Mouse (Mus musculus) intestine, embryonic 14.5 days (tissue): ENCODE data around the gene Defb43. TPM values are rescaled to one million over a fixed set of nuclear protein-coding genes. Genes with fewer than 3 reads are reported as not detected.

Experiments
- ATAC-seq: fragments of 200-750 bp; cut with Nextera tagmentation; replicated peaks from 2 replicates; pipeline ENCODE4 v1.8.0; 2017; ENCODE audit warnings: low read depth, moderate number of reproducible peaks, moderate TSS enrichment, moderate library complexity; ENCODE audit not compliant: low FRiP score, low TSS enrichment
- DNase-seq: peaks from one replicate; pipeline ENCODE4 v3.0.0-alpha.2; 2018; ENCODE audit warnings: low spot score
- H3K27ac ChIP-seq: fragments of 300-500 bp; sonication (generic); 2 replicates; pipeline ENCODE4 v1.5.1; 2014; ENCODE audit warnings: low read depth, mild to moderate bottlenecking, control low read depth
- H3K27me3 ChIP-seq: fragments of 300-500 bp; sonication (generic); replicated peaks from 2 replicates; pipeline ENCODE4 v1.6.1; 2014; ENCODE audit warnings: low read length, control low read depth; ENCODE audit not compliant: control insufficient read depth, insufficient read depth
- H3K36me3 ChIP-seq: fragments of 300-500 bp; sonication (generic); 2 replicates; pipeline ENCODE4 v1.6.1; 2014; ENCODE audit warnings: low read length, control low read depth; ENCODE audit not compliant: control insufficient read depth, insufficient read depth
- H3K4me1 ChIP-seq: fragments of 300-500 bp; sonication (generic); replicated peaks from 2 replicates; pipeline ENCODE4 v1.6.1; 2014; ENCODE audit warnings: low read length, control low read depth, mixed read lengths; ENCODE audit not compliant: control insufficient read depth, insufficient read depth
- H3K4me2 ChIP-seq: fragments of 300-500 bp; sonication (generic); 2 replicates; pipeline ENCODE4 v1.6.1; 2014; ENCODE audit warnings: low read length
- H3K4me3 ChIP-seq: fragments of 300-500 bp; sonication (generic); 2 replicates; pipeline ENCODE4 v1.5.1; 2014; ENCODE audit warnings: low read depth, low read length, control low read depth, mixed read lengths
- H3K9ac ChIP-seq: fragments of 300-500 bp; sonication (generic); 2 replicates; pipeline ENCODE4 v1.6.1; 2014; ENCODE audit warnings: mild to moderate bottlenecking, low read length
- H3K9me3 ChIP-seq: fragments of 300-500 bp; sonication (generic); 2 replicates; pipeline ENCODE4 v1.6.1; 2016; ENCODE audit warnings: low read length, control low read depth; ENCODE audit not compliant: control insufficient read depth
- WGBS: fragments of 180-500 bp; shearing (Covaris S2); extraction: QIAGEN DNeasy Blood & Tissue Kit; methylation state at CpG from one replicate; pipeline ENCODE4 v1.1.7; 2014; 5-methylcytosine and 5-hydroxymethylcytosine counted together
- polyA plus RNA-seq: library from polyadenylated mRNA; unstranded; fragments of >200 nt; fragmentation: Nextera tagmentation; extraction: Ambion mirVana; gene quantifications from 2 replicates; pipeline ENCODE4 v1.2.1, GENCODE M21; 2014

Gene Defb43
- polyA plus RNA-seq, 1 experiment from 2014 or later: not detected

- no peak overlapping the region for H3K27ac ChIP-seq
- WGBS: 74% methylated on average over 7 of the region's 7 CpGs
- no peak for DNase-seq
- no peak overlapping the region for H3K9ac ChIP-seq
- H3K36me3 ChIP-seq: no peaks in the 10 kb centered on the region
- H3K4me2 ChIP-seq: no peak overlapping the region
- H3K4me3 ChIP-seq: no peak overlapping the region
- H3K9me3 ChIP-seq: no peaks in the 10 kb centered on the region
- H3K27me3 ChIP-seq: no peaks in the 10 kb centered on the region
- no peak for ATAC-seq
- H3K4me1 ChIP-seq: no peaks in the 10 kb centered on the region
These were observed 19.6 kb upstream of the Defb43 start for GRCm38 (mm10) chr14:62991849-62992510.

GRCm38 (mm10) chr14:62997777-62998176 lies 13.8 kb upstream of the Defb43 start, which contains the start of gene Defb47:
TSS of gene Defb47 (plus strand) at chr14:62998077.
- ATAC-seq (no peak), DNase-seq (no peak)
- Histone ChIP-seq H3K9me3 (no peaks in the 10 kb centered on the region), H3K4me1 (no peaks in the 10 kb centered on the region), H3K27ac (no peak within 1 kb of the TSS), H3K36me3 (no peaks in the 10 kb centered on the region), H3K4me3 (no peak within 1 kb of the TSS), H3K9ac (no peak within 1 kb of the TSS), H3K27me3 (no peaks in the 10 kb centered on the region), H3K4me2 (no peak within 1 kb of the TSS)
- WGBS: 88% methylated on average over 8 of the region's 8 CpGs

DNA sequence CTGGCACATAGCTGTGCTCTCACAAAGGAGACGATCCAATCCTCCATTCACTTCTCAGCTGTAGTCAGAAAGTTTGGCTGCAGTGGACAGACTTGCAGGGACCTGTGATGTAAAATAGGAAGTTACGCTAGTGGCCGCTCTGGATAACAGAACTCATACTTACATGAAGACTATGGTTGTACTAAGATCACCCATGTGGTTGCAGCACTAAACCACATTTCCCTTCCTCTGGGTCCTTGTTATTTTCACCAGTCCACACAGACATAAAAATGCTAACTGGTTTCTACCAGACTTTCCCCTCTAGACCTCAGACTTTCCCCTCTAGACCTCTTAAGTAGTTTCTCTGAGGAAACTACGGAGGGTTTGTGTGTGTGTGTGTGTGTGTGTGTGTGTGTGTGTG lies 12.6 kb upstream of the Defb43 start:
- 82% methylated on average over 4 of the region's 4 CpGs for WGBS

GRCm38 (mm10) chr14:63002588-63002987 lies 9.0 kb upstream of the Defb43 start:
- Histone ChIP-seq H3K27ac (no peak overlapping the region), H3K9ac (no peak overlapping the region), H3K36me3 (no peaks in the 10 kb centered on the region), H3K27me3 (no peaks in the 10 kb centered on the region), H3K9me3 (no peaks in the 10 kb centered on the region), H3K4me1 (no peaks in the 10 kb centered on the region), H3K4me2 (no peak overlapping the region), H3K4me3 (no peak overlapping the region)
- DNase-seq (no peak), ATAC-seq (no peak)
- WGBS: 63% methylated on average over 2 of the region's 2 CpGs

More for the DNA sequence above, 12.6 kb upstream of the Defb43 start:
- Histone ChIP-seq H3K9ac (no peak overlapping the region), H3K4me3 (no peak overlapping the region), H3K36me3 (no peaks in the 10 kb centered on the region), H3K9me3 (no peaks in the 10 kb centered on the region), H3K4me2 (no peak overlapping the region), H3K4me1 (no peaks in the 10 kb centered on the region), H3K27ac (no peak overlapping the region), H3K27me3 (no peaks in the 10 kb centered on the region)
- no peak for ATAC-seq
- no peak for DNase-seq

DNA sequence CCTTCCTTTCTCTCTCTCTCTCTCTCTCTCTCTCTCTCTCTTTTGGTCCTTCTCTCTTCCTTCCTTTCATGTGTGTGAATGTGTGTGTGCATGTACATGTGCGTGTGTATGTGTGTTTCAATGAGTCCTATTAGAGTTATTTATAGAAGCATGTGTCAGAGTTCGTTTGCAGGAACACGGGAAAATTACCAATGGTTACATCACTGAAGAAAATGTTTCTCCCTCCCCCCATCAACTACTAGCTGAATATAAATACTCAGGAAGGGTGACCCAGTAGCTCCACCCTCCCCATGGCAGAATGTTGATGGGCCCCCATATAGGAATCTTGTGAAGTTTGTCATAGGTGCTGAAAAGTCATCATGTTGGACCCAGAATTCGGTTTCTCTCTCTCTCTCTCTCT lies 1.5 kb downstream of the Defb43 start:
- Histone ChIP-seq H3K4me3 (no peak overlapping the region), H3K4me1 (no peaks in the 10 kb centered on the region), H3K27ac (no peak overlapping the region), H3K36me3 (no peaks in the 10 kb centered on the region), H3K4me2 (no peak overlapping the region), H3K9me3 (no peaks in the 10 kb centered on the region), H3K27me3 (no peaks in the 10 kb centered on the region), H3K9ac (no peak overlapping the region)
- WGBS: 71% methylated on average over 4 of the region's 4 CpGs
- ATAC-seq: no peak
- no peak for DNase-seq

DNA sequence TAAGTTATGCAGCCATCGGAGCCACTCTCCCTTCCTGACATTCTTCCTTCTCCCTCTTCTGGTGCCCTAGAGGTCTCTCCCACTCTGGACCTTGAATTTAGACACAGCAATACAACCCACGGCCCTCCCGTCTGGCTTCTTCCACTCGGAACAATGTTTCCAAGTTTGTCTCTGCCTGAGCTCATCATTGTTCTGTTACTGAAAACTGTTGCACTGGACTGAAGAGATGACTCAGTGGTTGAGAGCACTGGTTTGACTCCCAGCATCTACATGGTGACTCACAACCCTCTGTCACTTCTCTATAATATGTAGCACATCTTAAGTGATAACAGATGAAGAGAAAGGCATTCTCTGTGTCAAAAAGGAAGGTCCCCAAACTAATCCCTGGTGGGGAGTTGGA lies 3.1 kb downstream of the Defb43 start:
- DNase-seq: no peak
- H3K36me3 ChIP-seq: no peaks in the 10 kb centered on the region
- no peaks in the 10 kb centered on the region for H3K4me1 ChIP-seq
- no peaks in the 10 kb centered on the region for H3K27me3 ChIP-seq
- H3K4me2 ChIP-seq: no peak overlapping the region
- ATAC-seq: no peak
- no peaks in the 10 kb centered on the region for H3K9me3 ChIP-seq
- no peak overlapping the region for H3K9ac ChIP-seq
- no peak overlapping the region for H3K4me3 ChIP-seq
- H3K27ac ChIP-seq: no peak overlapping the region
- WGBS: 81% methylated on average over 4 of the region's 4 CpGs

GRCm38 (mm10) chr14:63020524-63021156 lies 9.1 kb downstream of the Defb43 start:
- Histone ChIP-seq H3K4me1 (no peaks in the 10 kb centered on the region), H3K4me3 (no peak overlapping the region), H3K9ac (no peak overlapping the region), H3K36me3 (no peaks in the 10 kb centered on the region), H3K9me3 (no peaks in the 10 kb centered on the region), H3K27me3 (no peaks in the 10 kb centered on the region), H3K27ac (no peak overlapping the region), H3K4me2 (no peak overlapping the region)
- ATAC-seq (no peak), DNase-seq (no peak)
- 54% methylated on average over 6 of the region's 6 CpGs for WGBS

DNA sequence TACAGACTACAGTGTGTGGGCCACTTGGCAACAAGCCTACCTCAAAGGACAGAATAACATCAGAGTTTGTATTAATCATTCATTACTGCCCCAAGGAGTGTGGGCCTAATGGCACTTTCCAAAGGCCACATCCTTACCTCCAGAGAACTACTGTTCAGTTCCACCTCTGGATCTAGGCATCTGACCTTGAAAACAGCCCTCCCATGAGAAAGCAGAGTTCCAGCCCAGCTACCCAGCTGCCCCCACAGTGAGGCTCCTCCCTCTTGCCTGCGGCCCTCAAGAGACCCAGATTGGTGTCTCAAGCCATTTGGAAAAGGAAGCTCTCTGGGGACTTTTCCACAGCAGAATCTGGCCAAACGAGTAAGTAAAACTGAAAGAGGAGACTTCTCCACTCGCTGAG lies 35.1 kb downstream of the Defb43 start, which contains the start of gene Defb42:
TSS of gene Defb42 (plus strand) at position 301 of the 400 bp plus-strand sequence.
- WGBS: 73% methylated on average over 3 of the region's 3 CpGs
- Histone ChIP-seq H3K9ac (no peak within 1 kb of the TSS), H3K4me1 (no peaks in the 10 kb centered on the region), H3K27me3 (no peaks in the 10 kb centered on the region), H3K4me3 (no peak within 1 kb of the TSS), H3K4me2 (no peak within 1 kb of the TSS), H3K9me3 (no peaks in the 10 kb centered on the region), H3K27ac (no peak within 1 kb of the TSS), H3K36me3 (no peaks in the 10 kb centered on the region)
- ATAC-seq: no peak
- no peak for DNase-seq

DNA sequence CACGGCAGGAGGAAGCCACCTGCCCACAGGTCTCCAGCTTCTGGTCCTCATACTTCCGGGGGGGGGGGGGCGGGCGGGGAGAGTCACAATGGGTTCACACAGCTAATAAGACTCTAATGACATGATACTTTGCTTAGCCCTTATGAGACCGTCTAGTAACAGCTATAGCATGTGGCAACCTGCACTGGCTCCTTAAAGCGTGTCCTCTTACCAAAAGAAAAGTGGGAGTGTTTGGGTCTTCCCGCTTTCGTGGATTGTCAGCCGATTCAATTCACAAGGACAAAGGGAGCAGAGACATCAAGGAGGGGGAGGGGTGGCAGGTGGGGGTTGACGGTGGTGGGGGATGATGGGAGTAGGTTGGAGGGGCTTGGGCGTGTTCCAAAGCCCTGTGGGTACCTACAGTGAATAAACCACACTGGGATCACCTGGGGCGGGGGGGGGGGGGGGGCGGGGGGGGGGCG lies 38.4 kb downstream of the Defb43 start, which contains the start of gene Defb30:
TSS of gene Defb30 (minus strand) at position 51 of the 461 bp plus-strand sequence.
- Histone ChIP-seq H3K4me2 (no peak within 1 kb of the TSS), H3K9ac (no peak within 1 kb of the TSS), H3K4me1 (no peaks in the 10 kb centered on the region), H3K27ac (no peak within 1 kb of the TSS), H3K36me3 (no peaks in the 10 kb centered on the region), H3K9me3 (no peaks in the 10 kb centered on the region), H3K4me3 (no peak within 1 kb of the TSS), H3K27me3 (no peaks in the 10 kb centered on the region)
- no peak for DNase-seq
- no peak for ATAC-seq
- WGBS: 77% methylated on average over 12 of the region's 14 CpGs
